Mouse (Mus musculus) adrenal gland, adult 18-20 months (tissue): Measurements from ENCODE around the gene Cd300ld2. TPM values are rescaled to one million over a fixed set of nuclear protein-coding genes. Genes with fewer than 3 reads are reported as not detected.

ENCODE experiments used
- total RNA-seq, 2 experiments: library from RNA; stranded (reverse); gene quantifications; 1 replicate in 1 of 2; 2 replicates in 1 of 2; pipeline ENCODE4 v1.2.3; 2021

The Cd300ld2 gene
- total RNA-seq, 2 experiments from 2014 or later = not detected

Other genes starting within 250 kb of the Cd300ld2 start
- not detected for gene Btbd17, start 220.2 kb downstream of the Cd300ld2 start, total RNA-seq
- gene Gpr142, start 217.3 kb downstream of the Cd300ld2 start, total RNA-seq = not detected
- gene Gprc5c, start 165.0 kb downstream of the Cd300ld2 start, total RNA-seq = 1 to 10 TPM; 2.5 to 4.6 TPM
- gene Cd300a, start 126.2 kb downstream of the Cd300ld2 start, total RNA-seq = 1 to 10 TPM; 1.3 to 3.3 TPM
- under 1 TPM; 0.40 to 0.80 TPM for gene Cd300lb, start 81.8 kb downstream of the Cd300ld2 start, total RNA-seq
- gene Cd300c, start 47.0 kb downstream of the Cd300ld2 start, total RNA-seq = not detected
- 1 to 10 TPM; 1.1 to 2.5 TPM for gene Cd300ld, start 26.3 kb downstream of the Cd300ld2 start, total RNA-seq
- gene Cd300c2, start 14.3 kb downstream of the Cd300ld2 start, total RNA-seq = 1 to 10 TPM; 5.3 to 8.6 TPM
- under 1 TPM in 1 of 2 experiments, not detected in 1; 0.74 TPM for gene Cd300ld4, start 10.8 kb upstream of the Cd300ld2 start, total RNA-seq
- gene Cd300ld5, start 21.6 kb upstream of the Cd300ld2 start, total RNA-seq = 10 to 100 TPM in 1 of 2 experiments, 1 to 10 TPM in 1; 3.4 to 10.9 TPM
- gene Cd300ld3, start 32.2 kb upstream of the Cd300ld2 start, total RNA-seq = 10 to 100 TPM in 1 of 2 experiments, 1 to 10 TPM in 1; 8.6 to 10.5 TPM
- gene Cd300e, start 46.0 kb upstream of the Cd300ld2 start, total RNA-seq = under 1 TPM; 0.46 to 0.64 TPM
- gene Rab37, start 75.2 kb upstream of the Cd300ld2 start, total RNA-seq = 1 to 10 TPM in 1 of 2 experiments, under 1 TPM in 1; 0.76 to 1.3 TPM
- 1 to 10 TPM; 1.3 to 2.5 TPM for gene Cd300lf, start 117.8 kb upstream of the Cd300ld2 start, total RNA-seq
- gene Slc9a3r1, start 147.1 kb upstream of the Cd300ld2 start, total RNA-seq = 10 to 100 TPM; 17.2 to 19.3 TPM
- 10 to 100 TPM; 20.3 to 20.7 TPM for gene Tmem104, start 171.3 kb upstream of the Cd300ld2 start, total RNA-seq
- 10 to 100 TPM; 26.2 to 27.6 TPM for gene Nat9, start 171.7 kb upstream of the Cd300ld2 start, total RNA-seq